Mouse (Mus musculus) adrenal gland, postnatal 0 days (tissue): ENCODE results near the gene Hs1bp3. TPM values are rescaled to one million over a fixed set of nuclear protein-coding genes. Genes with fewer than 3 reads are reported as not detected.

Experiments
- polyA plus RNA-seq: library from polyadenylated mRNA; unstranded; fragments of >200 nt; fragmentation: Nextera tagmentation; extraction: Ambion mirVana; gene quantifications from 2 replicates; pipeline ENCODE4 v1.2.1, GENCODE M21; 2015

Gene Hs1bp3
- polyA plus RNA-seq: 8.4 and 9.3 TPM in 2 replicates

GRCm38 (mm10) chr12:8313270-8313771 is at the start of gene Hs1bp3:
TSS of gene Hs1bp3 (plus strand) at chr12:8313432.

GRCm38 (mm10) chr12:8301841-8302431 is 11.3 kb upstream of the Hs1bp3 start, which contains the start of gene Gdf7:
TSS of gene Gdf7 (minus strand) at chr12:8301954.

Other genes with a start within 250 kb of the Hs1bp3 start
- 41.4 and 54.7 TPM in 2 replicates for gene Ldah, start 105.3 kb upstream of the Hs1bp3 start, polyA plus RNA-seq
- 0.14 and 0.25 TPM in 2 replicates for gene Gdf7, start 11.5 kb upstream of the Hs1bp3 start, polyA plus RNA-seq
- gene Rhob, start 186.6 kb downstream of the Hs1bp3 start, polyA plus RNA-seq: 76.2 and 85.3 TPM in 2 replicates